Mouse (Mus musculus) forebrain, embryonic 16.5 days (tissue): ENCODE measurements around the gene Mlst8. TPM values are rescaled to one million over a fixed set of nuclear protein-coding genes. Genes with fewer than 3 reads are reported as not detected.
A peak's percentile ranks its signal among the peaks of the same experiment; 100 is the strongest.
"Not testable (repeated sequence)": the region's sequence is repeated elsewhere in the genome, so short reads cannot be mapped to it uniquely, and the experiment has no call there.

ENCODE experiments used
- ATAC-seq: fragments of 200-750 bp; cut with Nextera tagmentation; 2 replicates; pipeline ENCODE4 v1.8.0; 2017; ENCODE audit warnings: mild to moderate bottlenecking, moderate library complexity
- H3K27ac ChIP-seq: fragments of 300-500 bp; sonication (generic); 2 replicates; pipeline ENCODE4 v1.5.1; 2014; ENCODE audit warnings: low read length, control low read depth
- H3K27me3 ChIP-seq: fragments of 300-500 bp; sonication (generic); replicated peaks from 2 replicates; pipeline ENCODE4 v1.6.1; 2014; ENCODE audit warnings: low read length; ENCODE audit not compliant: control insufficient read depth, insufficient read depth
- H3K36me3 ChIP-seq: fragments of 300-500 bp; sonication (generic); 2 replicates; pipeline ENCODE4 v1.6.1; 2014; ENCODE audit not compliant: control insufficient read depth, insufficient read depth
- H3K4me1 ChIP-seq: fragments of 300-500 bp; sonication (generic); replicated peaks from 2 replicates; pipeline ENCODE4 v1.6.1; 2014; ENCODE audit warnings: low read length; ENCODE audit not compliant: control insufficient read depth, insufficient read depth
- H3K4me2 ChIP-seq: fragments of 300-500 bp; sonication (generic); 2 replicates; pipeline ENCODE4 v1.6.1; 2014; ENCODE audit warnings: mild to moderate bottlenecking, low read length, control low read depth
- H3K4me3 ChIP-seq: fragments of 300-500 bp; sonication (generic); replicated peaks from 2 replicates; pipeline ENCODE4 v1.5.1; 2014; ENCODE audit warnings: mild to moderate bottlenecking, low read length, control low read depth
- H3K9ac ChIP-seq: fragments of 300-500 bp; sonication (generic); replicated peaks from 2 replicates; pipeline ENCODE4 v1.6.1; 2014; ENCODE audit warnings: low read depth, low read length, control low read depth
- H3K9me3 ChIP-seq: fragments of 300-500 bp; sonication (generic); 2 replicates; pipeline ENCODE4 v1.6.1; 2016; ENCODE audit warnings: low read length; ENCODE audit not compliant: control insufficient read depth
- WGBS: fragments of 180-500 bp; shearing (Covaris S2); extraction: QIAGEN DNeasy Blood & Tissue Kit; methylation state at CpG from one replicate; pipeline ENCODE4 v1.1.7; 2014; 5-methylcytosine and 5-hydroxymethylcytosine counted together
- polyA plus RNA-seq: library from polyadenylated mRNA; unstranded; fragments of >200 nt; fragmentation: Nextera tagmentation; extraction: Ambion mirVana; gene quantifications from 2 replicates; pipeline ENCODE4 v1.2.1, GENCODE M21; 2015

Gene Mlst8
- polyA plus RNA-seq, 1 experiment from 2014 or later = 38.9 TPM

DNA sequence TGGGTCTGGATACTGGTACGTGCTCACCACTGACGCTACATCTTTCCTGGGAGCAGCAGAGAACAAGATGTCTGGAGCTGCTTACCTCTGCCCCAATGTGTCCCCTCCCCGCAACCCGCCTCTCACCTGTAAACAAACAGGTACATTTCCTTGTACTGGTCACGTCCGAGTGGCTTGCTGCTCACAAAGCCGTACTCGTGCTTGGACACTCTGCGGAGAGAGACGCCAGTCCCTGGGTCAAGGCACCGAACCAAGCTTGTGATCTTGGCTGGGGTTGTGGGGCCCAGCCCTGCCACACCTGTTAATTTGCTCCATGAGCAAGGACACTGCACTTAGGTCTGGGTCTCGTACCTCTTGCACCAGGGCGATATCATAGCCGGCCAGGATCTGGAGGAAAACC is 36.8 kb downstream of the Mlst8 start:
- Histone ChIP-seq H3K4me1 (no peaks in the 10 kb centered on the region), H3K4me2 (no peak overlapping the region), H3K27ac (no peak overlapping the region), H3K36me3 (peaks cover 36% of the 10 kb centered on the region), H3K27me3 (no peaks in the 10 kb centered on the region), H3K9ac (no peak overlapping the region), H3K9me3 (no peaks in the 10 kb centered on the region), H3K4me3 (no peak overlapping the region)
- no peak for ATAC-seq
- 89% methylated on average over 14 of the region's 14 CpGs for WGBS

DNA sequence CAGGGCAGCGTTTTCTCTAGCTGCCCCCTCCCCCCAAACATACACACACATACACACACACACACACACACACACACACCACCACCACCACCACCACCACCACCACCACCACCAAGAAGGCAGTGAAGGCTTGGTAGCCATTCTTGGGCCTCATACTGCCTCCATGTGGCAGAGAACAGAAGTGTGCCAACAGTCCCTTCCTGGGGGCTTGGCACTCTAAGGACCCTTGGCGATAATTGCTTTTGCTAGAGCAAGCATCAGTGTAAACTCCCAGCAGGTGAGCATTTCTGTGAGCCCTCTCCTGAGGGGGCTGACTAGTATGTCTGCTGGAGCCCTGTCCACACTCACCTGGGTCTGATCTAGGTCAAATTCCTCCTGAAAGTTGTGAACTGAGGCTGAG is 37.7 kb downstream of the Mlst8 start:
- ATAC-seq = no peak
- Histone ChIP-seq H3K9ac (no peak overlapping the region), H3K4me3 (no peak overlapping the region), H3K27me3 (no peaks in the 10 kb centered on the region), H3K9me3 (no peaks in the 10 kb centered on the region), H3K4me2 (no peak overlapping the region), H3K27ac (no peak overlapping the region), H3K4me1 (no peaks in the 10 kb centered on the region), H3K36me3 (peaks cover 32% of the 10 kb centered on the region)
- 57% methylated on average over 1 of the region's 2 CpGs for WGBS

DNA sequence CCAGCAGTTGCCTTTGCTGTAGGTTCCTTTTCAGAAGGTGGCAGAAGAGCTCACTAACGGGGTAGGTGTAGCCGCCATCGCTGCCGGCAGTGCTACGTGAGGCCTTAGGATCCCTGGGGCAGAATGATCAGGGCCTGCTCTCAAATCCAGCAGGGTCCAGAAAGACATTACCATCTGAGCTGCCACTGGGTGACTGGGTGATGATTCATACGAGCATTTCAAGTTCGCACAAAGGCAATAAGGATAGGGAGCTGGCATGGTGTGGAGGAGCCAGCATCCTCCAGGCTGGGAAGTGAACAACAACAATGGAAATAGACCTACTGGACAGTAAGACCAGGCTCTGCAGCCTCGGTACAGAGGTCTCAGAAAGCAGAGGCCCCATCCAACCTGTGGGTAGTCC is 38.5 kb downstream of the Mlst8 start:
- Histone ChIP-seq H3K9me3 (no peaks in the 10 kb centered on the region), H3K36me3 (peaks cover 24% of the 10 kb centered on the region), H3K4me1 (no peaks in the 10 kb centered on the region), H3K4me3 (no peak overlapping the region), H3K4me2 (no peak overlapping the region), H3K27me3 (no peaks in the 10 kb centered on the region), H3K27ac (no peak overlapping the region), H3K9ac (no peak overlapping the region)
- ATAC-seq = no peak
- 90% methylated on average over 8 of the region's 8 CpGs for WGBS

DNA sequence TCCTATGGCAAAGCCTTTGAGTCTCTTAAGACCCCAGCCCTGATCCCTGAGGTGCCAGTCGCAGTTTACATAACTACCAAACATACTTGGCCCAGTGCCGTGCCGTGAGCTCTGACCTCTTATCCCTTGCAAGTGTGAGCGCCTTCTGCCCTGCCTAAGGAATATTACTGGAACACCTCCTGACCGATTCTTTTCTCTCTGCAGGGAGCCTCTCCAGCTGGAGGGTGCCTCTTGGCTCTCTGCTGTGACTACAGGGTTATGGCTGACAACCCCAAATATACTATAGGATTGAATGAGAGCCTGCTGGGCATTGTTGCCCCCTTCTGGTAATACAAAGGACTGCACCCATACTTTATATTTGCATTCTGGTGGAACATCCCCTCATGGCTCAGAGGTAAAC is 41.9 kb downstream of the Mlst8 start:
- Histone ChIP-seq H3K27me3 (no peaks in the 10 kb centered on the region), H3K4me2 (no peak overlapping the region), H3K4me1 (no peaks in the 10 kb centered on the region), H3K9ac (no peak overlapping the region), H3K27ac (no peak overlapping the region), H3K9me3 (no peaks in the 10 kb centered on the region), H3K36me3 (peaks cover 12% of the 10 kb centered on the region), H3K4me3 (no peak overlapping the region)
- WGBS = 70% methylated on average over 5 of the region's 5 CpGs
- peak; percentile 56; the same call in 1 of the 2 replicates for ATAC-seq

DNA sequence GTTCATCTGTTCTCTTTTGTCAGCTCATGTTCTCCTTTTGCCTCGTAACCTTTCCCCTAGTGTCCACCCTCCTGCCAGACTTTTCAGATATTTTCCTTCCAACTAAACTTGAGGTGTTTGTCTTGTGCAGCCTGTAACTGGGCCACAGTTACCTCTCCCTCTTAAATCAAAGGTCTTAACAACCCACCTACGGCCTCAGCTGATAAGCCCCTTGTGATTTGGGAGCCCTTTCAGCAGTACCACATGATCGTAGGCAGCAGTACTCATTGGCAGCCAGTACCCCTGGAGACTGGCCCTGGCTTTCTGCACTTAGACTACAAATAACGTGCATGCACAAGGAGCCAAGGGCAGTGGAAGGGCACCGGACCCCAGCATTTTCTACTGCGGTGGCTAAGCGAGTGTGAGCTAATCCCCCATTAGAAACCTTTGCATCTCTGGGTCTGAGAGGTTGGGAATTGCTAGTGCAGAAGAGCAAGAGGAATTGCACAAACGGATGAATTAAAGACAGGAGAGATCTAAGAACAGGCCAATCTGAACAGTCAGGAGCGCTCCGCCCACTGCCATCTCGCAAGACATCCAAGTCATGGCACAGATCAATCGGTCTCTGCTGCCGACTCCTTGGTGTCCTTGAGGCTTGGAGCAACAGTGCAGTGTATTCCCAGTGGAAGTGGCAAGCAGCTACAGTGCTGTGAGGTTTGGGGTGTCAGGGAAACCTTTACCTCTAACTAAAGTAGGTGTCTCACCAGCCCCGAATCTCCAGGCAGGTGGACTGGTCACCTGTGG is 49.5 kb downstream of the Mlst8 start:
- peaks cover 3% of the 10 kb centered on the region for H3K36me3 ChIP-seq
- WGBS = 91% methylated on average over 14 of the region's 14 CpGs
- peaks cover 12% of the 10 kb centered on the region for H3K4me1 ChIP-seq
- no peaks in the 10 kb centered on the region for H3K27me3 ChIP-seq
- H3K9me3 ChIP-seq = no peaks in the 10 kb centered on the region
- H3K27ac ChIP-seq = no peak overlapping the region
- no peak overlapping the region for H3K4me3 ChIP-seq
- H3K4me2 ChIP-seq = no peak overlapping the region
- no peak overlapping the region for H3K9ac ChIP-seq
- no peak for ATAC-seq

DNA sequence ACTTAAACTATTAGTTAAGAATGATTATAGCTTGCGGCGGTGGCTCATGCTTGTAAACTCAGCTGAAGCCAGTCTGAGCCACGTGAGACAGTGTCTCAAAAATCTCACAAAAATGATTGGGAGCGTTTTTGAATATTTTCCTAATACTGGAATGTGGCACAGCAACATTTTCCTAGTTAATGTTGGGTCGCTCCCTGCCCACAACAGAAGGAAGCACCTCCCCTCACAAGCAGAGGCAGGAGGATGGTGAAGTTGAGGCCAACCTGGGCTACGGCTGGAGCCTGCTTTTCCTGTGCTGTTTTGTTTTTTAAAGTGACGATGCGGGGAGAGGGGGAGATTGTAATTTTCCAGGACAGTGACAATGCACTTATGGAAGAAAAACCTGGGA is 51.7 kb downstream of the Mlst8 start:
- peak overlapping the region; percentile 63 for H3K4me2 ChIP-seq
- ATAC-seq = no peak
- peak overlapping the region; percentile 85 for H3K9ac ChIP-seq
- peak overlapping the region; percentile 73 for H3K4me3 ChIP-seq
- peaks cover 12% of the 10 kb centered on the region for H3K4me1 ChIP-seq
- H3K27me3 ChIP-seq = no peaks in the 10 kb centered on the region
- no peak overlapping the region for H3K27ac ChIP-seq
- WGBS = 6% methylated on average over 8 of the region's 8 CpGs
- no peaks in the 10 kb centered on the region for H3K9me3 ChIP-seq
- peaks cover 13% of the 10 kb centered on the region for H3K36me3 ChIP-seq

DNA sequence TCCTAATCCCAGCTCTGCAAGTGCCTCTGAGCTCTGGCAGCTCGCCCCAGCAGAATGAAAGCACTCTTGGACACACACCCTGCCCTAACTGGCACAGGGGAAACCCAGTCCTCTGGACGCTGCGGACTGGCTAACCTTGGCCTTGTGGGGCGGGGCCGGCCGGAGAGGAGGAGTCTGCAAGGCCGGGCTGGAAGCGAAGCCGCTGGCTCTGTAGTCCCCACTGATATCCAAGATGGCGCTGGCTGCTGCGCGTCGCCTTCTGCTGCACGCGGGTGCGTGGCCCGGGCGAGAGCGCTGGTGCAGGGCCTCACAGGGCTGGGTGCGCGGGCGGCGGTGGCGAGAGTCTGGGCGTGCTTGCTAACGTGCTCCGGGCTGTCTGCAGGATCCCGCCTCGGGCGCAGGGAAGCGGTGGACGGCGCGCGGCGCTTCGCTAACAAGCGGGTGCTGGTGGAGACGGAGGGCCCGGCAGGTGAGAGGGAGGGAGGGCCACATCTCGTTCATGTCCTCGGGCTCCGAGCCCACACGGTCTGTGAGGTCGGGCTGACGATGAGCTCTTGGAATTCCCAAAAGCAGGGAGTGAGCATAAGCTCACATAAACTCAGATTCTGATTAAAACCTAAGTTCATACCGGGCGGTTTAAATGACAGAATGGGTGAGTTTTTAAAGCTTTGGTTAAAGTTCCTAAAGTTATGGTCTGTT is 52.3 kb downstream of the Mlst8 start, which contains the start of gene Eci1:
Eci1 (plus strand) TSS at position 171 of the 699 bp plus-strand sequence.
- Histone ChIP-seq H3K4me1 (peaks cover 12% of the 10 kb centered on the region), H3K36me3 (peaks cover 17% of the 10 kb centered on the region), H3K4me3 (peak within 1 kb of the TSS; percentile 73), H3K27ac (peak within 1 kb of the TSS; percentile 91), H3K27me3 (no peaks in the 10 kb centered on the region), H3K9ac (peak within 1 kb of the TSS; percentile 85), H3K9me3 (no peaks in the 10 kb centered on the region), H3K4me2 (peak within 1 kb of the TSS; percentile 63)
- WGBS = under 1% methylated on average over 48 of the region's 48 CpGs
- ATAC-seq = peak; percentile 97

DNA sequence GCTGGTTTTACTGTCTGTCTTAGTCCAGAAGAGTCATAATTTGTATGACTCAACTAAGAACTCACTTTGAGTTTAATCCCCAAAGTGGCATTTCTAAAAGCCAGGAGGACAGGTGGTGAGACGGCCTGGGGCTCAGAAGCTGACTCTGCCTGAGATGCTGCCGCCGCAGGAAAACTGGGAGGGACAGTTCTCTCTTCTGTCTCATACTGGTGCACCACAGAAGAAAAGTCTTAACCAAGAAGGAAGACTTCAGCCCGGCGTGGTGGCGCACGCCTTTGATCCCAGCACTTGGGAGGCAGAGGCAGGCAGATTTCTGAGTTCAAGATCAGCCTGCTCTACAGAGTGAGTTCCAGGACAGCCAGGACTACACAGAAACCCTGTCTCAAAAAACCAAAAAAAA is 53.0 kb downstream of the Mlst8 start:
- Histone ChIP-seq H3K9me3 (no peaks in the 10 kb centered on the region), H3K9ac (no peak overlapping the region), H3K27me3 (no peaks in the 10 kb centered on the region), H3K4me1 (peaks cover 12% of the 10 kb centered on the region), H3K36me3 (peaks cover 23% of the 10 kb centered on the region), H3K4me3 (no peak overlapping the region), H3K27ac (peak overlapping the region; percentile 91), H3K4me2 (no peak overlapping the region)
- WGBS = 92% methylated on average over 7 of the region's 7 CpGs
- no peak for ATAC-seq

DNA sequence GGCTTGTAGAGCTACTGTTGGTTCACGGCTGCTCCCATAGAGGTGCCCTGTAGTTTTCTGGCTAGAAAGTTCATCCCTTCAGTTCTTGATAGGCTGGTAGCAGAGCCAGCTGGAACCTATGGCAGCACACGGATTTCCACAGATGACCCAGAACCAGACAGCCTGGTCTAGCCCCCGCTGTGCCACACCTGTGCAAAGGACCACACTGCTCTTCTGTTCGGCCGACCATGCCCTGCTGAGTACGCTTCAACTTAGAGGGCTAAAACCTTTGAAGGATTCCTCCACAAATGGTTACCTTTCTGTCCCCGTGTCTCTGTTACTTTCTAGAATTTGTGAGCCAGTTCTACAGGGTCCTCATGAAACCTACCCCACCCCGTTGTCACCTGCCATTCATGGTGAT is 53.6 kb downstream of the Mlst8 start:
- H3K9ac ChIP-seq, H3K4me3 ChIP-seq, H3K27ac ChIP-seq, H3K9me3 ChIP-seq, ATAC-seq, H3K27me3 ChIP-seq, H3K4me2 ChIP-seq: not testable (repeated sequence)
- Histone ChIP-seq H3K36me3 (peaks cover 26% of the 10 kb centered on the region), H3K4me1 (peaks cover 12% of the 10 kb centered on the region)
- 94% methylated on average over 5 of the region's 8 CpGs for WGBS
